Mouse (Mus musculus): ENCODE data around the gene Snx4. TPM values are rescaled to one million over a fixed set of nuclear protein-coding genes. Genes with fewer than 3 reads are reported as not detected.
A peak's percentile ranks its signal among the peaks of the same experiment; 100 is the strongest.
"Not testable (repeated sequence)": the region's sequence is repeated elsewhere in the genome, so short reads cannot be mapped to it uniquely, and the experiment has no call there.

The Snx4 gene
- polyA plus RNA-seq (2015; fragmentation: Nextera tagmentation; extraction: Ambion mirVana), result 21.8 and 22.5 TPM in 2 replicates

DNA sequence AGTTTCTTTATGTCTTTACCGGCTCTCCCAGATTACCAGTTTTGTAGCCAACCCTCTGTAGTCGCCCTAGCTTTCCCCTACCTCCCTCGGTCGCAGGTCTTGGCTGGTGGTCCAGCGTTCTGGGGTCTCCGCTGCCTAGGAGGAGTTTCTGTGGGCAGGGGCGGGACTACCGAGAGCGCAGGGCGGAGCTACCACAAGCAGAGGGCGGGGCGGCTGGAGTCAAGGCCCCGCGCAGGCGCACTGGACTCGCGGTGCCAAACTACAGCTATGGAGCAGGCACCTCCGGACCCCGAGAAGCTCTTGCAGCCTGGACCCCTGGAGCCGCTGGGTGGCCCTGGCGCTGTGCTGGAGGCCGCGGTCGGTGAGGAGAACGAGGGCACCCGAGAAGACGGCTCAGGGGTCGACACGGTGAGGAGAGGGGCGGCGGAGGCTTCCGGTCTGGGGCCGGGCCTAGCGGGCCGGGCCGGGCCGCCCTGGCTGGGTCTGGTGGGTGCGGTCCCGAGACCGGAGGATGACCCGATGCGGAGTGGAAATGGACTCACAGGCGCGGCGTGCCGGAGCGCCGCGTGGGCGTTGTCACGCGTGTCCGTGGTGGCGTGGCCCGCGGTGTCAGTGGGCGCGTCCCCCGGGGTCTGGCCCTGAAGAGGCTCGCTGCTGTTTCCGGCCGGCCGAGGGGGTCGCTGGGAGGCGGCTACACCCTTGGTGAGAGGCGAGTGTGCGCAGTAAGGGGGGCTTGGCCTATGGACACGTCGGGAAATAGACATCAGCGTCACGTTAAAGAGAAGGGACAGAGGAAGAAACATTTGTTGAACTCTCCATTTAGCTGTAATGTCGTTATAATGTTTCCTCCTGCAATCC is at the start of gene Snx4:
Gene Snx4, plus strand, starts transcription at position 249 of the 858 bp plus-strand sequence.
- Histone ChIP-seq H3K36me3 (replicated peaks) (no peaks in the 10 kb centered on the region), H3K27me3 (no peaks in the 10 kb centered on the region), H3K27ac (replicated peaks) (peak within 1 kb of the TSS; percentile 78), H3K9me3 (replicated peaks) (no peaks in the 10 kb centered on the region), H3K9ac (peak within 1 kb of the TSS; percentile 80), H3K4me3 (replicated peaks) (peak within 1 kb of the TSS; percentile 79), H3K4me1 (replicated peaks) (peaks cover 25% of the 10 kb centered on the region), H3K4me2 (peak within 1 kb of the TSS; percentile 95)
- WGBS (ENCODE audit: insufficient replicate concordance), result under 1% methylated on average over 72 of the region's 72 CpGs
- ATAC-seq (ENCODE audit: insufficient read depth), result peak; percentile 87

DNA sequence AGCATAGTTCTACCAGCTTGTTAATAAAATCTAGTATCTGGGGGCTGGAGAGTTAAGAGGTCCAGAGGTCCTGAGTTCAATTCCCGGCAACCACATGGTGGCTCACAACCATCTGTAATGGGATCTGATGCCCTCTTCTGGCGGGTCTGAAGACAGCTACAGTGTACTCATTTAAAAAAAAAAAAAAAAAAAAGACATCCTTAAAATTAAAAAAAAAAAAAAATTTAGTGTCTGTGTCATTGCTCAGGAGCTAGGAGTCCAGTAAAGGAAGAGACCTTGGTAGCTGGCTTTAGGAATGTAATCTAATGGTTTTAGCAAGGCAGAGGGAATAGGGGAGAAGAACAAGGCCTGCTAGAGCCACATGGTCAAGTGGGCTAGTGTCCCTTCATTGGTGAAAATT is 40.4 kb upstream of the Snx4 start:
- Histone ChIP-seq H3K36me3 (replicated peaks) (peaks cover 50% of the 10 kb centered on the region), H3K27me3 (no peaks in the 10 kb centered on the region), H3K9me3 (replicated peaks) (no peaks in the 10 kb centered on the region), H3K4me1 (replicated peaks) (no peaks in the 10 kb centered on the region), H3K9ac (no peak overlapping the region), H3K27ac (replicated peaks) (no peak overlapping the region), H3K4me2 (no peak overlapping the region), H3K4me3 (replicated peaks) (no peak overlapping the region)
- ATAC-seq (ENCODE audit: insufficient read depth), result no peak
- 70% methylated on average over 2 of the region's 2 CpGs for WGBS (ENCODE audit: insufficient replicate concordance)

DNA sequence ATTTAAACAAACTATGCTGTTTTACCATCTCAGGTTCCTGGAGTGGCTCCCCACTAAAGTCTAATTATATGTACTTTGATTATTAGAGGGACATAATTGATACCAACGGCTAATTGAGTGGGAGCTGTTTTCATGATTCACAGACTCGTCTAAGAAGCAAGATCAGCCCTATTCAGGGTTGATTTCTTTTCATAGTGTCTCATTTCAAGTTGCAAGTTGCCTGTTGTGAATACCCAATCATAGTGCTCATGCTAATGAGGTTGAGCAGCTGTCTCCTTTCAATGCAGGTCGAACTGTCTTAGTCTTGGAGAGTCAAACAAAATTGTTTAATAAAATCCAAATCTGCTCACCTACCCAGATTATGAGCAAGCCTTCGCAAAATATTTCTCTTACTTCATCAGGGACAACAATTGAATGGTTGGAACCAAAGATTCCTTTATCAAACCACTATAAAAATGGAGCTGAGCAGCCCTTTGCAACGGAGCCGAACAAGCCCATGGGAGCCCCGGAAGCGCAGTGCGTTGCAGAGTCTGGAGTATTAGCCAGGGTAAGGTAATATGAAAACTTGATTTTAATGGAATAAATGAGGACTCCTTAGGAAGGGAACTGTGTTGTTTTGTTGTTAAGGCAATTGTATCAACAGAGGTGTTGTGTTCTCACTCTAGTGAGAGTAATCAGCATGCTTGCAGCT is 34.8 kb upstream of the Snx4 start:
- H3K9me3 ChIP-seq (replicated peaks), result no peaks in the 10 kb centered on the region
- WGBS (ENCODE audit: insufficient replicate concordance), result 82% methylated on average over 9 of the region's 9 CpGs
- H3K4me3 ChIP-seq (replicated peaks), result no peak overlapping the region
- no peak overlapping the region for H3K27ac ChIP-seq (replicated peaks)
- ATAC-seq (ENCODE audit: insufficient read depth), result no peak
- H3K9ac ChIP-seq, result no peak overlapping the region
- H3K4me1 ChIP-seq (replicated peaks), result no peaks in the 10 kb centered on the region
- peaks cover 23% of the 10 kb centered on the region for H3K36me3 ChIP-seq (replicated peaks)
- H3K4me2 ChIP-seq, result no peak overlapping the region
- H3K27me3 ChIP-seq, result no peaks in the 10 kb centered on the region

GRCm38 (mm10) chr16:33217553-33218085 is 33.6 kb upstream of the Snx4 start:
- not testable (repeated sequence) for H3K9ac ChIP-seq; ATAC-seq (ENCODE audit: insufficient read depth); H3K9me3 ChIP-seq (replicated peaks); H3K4me2 ChIP-seq; H3K27ac ChIP-seq (replicated peaks); H3K4me1 ChIP-seq (replicated peaks); H3K27me3 ChIP-seq; H3K4me3 ChIP-seq (replicated peaks)
- 63% methylated on average over 3 of the region's 3 CpGs for WGBS (ENCODE audit: insufficient replicate concordance)
- peaks cover 21% of the 10 kb centered on the region for H3K36me3 ChIP-seq (replicated peaks)

DNA sequence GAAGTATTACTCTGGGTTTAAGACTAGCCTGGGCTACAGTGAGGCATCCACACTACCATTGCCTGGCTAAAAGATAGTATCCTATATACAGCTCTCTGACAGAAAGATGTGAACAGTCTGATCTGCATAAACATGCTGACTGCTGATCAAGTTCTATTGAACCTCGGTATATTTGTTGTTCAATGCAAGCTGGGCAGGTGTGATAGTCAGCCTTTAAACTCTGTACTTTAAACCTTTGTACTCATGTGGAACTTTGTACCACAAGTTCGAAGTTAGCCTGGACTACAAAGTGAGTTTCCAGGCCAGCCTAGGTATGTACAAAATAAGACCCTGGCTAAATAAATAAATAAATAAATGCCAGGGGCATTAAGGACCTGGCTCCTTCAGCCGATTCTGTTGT is 28.8 kb upstream of the Snx4 start:
- Histone ChIP-seq H3K9me3 (replicated peaks) (no peaks in the 10 kb centered on the region), H3K27me3 (no peaks in the 10 kb centered on the region), H3K4me2 (no peak overlapping the region), H3K4me3 (replicated peaks) (no peak overlapping the region), H3K36me3 (replicated peaks) (peaks cover 28% of the 10 kb centered on the region), H3K27ac (replicated peaks) (no peak overlapping the region), H3K4me1 (replicated peaks) (no peaks in the 10 kb centered on the region), H3K9ac (no peak overlapping the region)
- no peak for ATAC-seq (ENCODE audit: insufficient read depth)
- WGBS (ENCODE audit: insufficient replicate concordance), result 61% methylated on average over 3 of the region's 3 CpGs

- Histone ChIP-seq H3K4me1 (replicated peaks) (no peaks in the 10 kb centered on the region), H3K4me2 (no peak overlapping the region), H3K27ac (replicated peaks) (no peak overlapping the region), H3K36me3 (replicated peaks) (peaks cover 44% of the 10 kb centered on the region), H3K9me3 (replicated peaks) (no peaks in the 10 kb centered on the region), H3K9ac (no peak overlapping the region), H3K27me3 (no peaks in the 10 kb centered on the region), H3K4me3 (replicated peaks) (no peak overlapping the region)
- 73% methylated on average over 5 of the region's 5 CpGs for WGBS (ENCODE audit: insufficient replicate concordance)
- ATAC-seq (ENCODE audit: insufficient read depth), result no peak
Measured at GRCm38 (mm10) chr16:33224381-33224780, 26.9 kb upstream of the Snx4 start.

- ATAC-seq (ENCODE audit: insufficient read depth), result no peak
- Histone ChIP-seq H3K27me3 (no peaks in the 10 kb centered on the region), H3K36me3 (replicated peaks) (peaks cover 27% of the 10 kb centered on the region), H3K4me3 (replicated peaks) (no peak overlapping the region), H3K4me2 (no peak overlapping the region), H3K27ac (replicated peaks) (no peak overlapping the region), H3K9ac (no peak overlapping the region), H3K9me3 (replicated peaks) (no peaks in the 10 kb centered on the region), H3K4me1 (replicated peaks) (no peaks in the 10 kb centered on the region)
- 81% methylated on average over 12 of the region's 12 CpGs for WGBS (ENCODE audit: insufficient replicate concordance)
Measured at GRCm38 (mm10) chr16:33234128-33234527, 17.1 kb upstream of the Snx4 start.

- Histone ChIP-seq H3K27ac (replicated peaks) (no peak overlapping the region), H3K4me2 (no peak overlapping the region), H3K27me3 (no peaks in the 10 kb centered on the region), H3K4me3 (replicated peaks) (no peak overlapping the region), H3K9me3 (replicated peaks) (no peaks in the 10 kb centered on the region), H3K36me3 (replicated peaks) (peaks cover 38% of the 10 kb centered on the region; the same call in 1 of the 2 replicates), H3K9ac (no peak overlapping the region), H3K4me1 (replicated peaks) (no peaks in the 10 kb centered on the region)
- no peak for ATAC-seq (ENCODE audit: insufficient read depth)
- WGBS (ENCODE audit: insufficient replicate concordance), result 68% methylated on average over 6 of the region's 6 CpGs
Measured at GRCm38 (mm10) chr16:33236151-33236550, 15.1 kb upstream of the Snx4 start.

DNA sequence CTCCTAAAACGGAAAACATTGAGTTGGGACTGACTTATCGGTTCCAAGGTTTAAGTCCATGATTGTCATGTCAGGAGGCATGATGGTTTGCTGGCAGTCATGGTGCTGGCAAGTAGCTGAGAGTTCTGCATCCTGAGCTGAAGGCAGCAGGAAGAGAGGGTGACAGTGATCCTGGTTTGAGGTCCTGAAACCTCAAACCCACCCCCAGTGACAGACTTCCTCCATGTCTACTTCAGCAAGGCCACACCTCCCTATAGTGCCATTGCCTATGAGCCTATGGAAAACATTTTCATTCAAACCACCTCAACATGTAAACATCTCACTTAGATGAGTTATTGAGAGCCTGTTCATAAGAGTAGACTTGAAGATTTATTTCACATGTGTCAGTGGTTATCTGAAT is 11.9 kb upstream of the Snx4 start:
- H3K4me3 ChIP-seq (replicated peaks), result no peak overlapping the region
- H3K27me3 ChIP-seq, result no peaks in the 10 kb centered on the region
- H3K4me1 ChIP-seq (replicated peaks), result no peaks in the 10 kb centered on the region
- no peak overlapping the region for H3K27ac ChIP-seq (replicated peaks)
- no peaks in the 10 kb centered on the region for H3K9me3 ChIP-seq (replicated peaks)
- no peak for ATAC-seq (ENCODE audit: insufficient read depth)
- WGBS (ENCODE audit: insufficient replicate concordance), result 70% methylated on average over 2 of the region's 2 CpGs
- peaks cover 56% of the 10 kb centered on the region for H3K36me3 ChIP-seq (replicated peaks)
- H3K9ac ChIP-seq, result no peak overlapping the region
- no peak overlapping the region for H3K4me2 ChIP-seq

- Histone ChIP-seq H3K4me2 (no peak overlapping the region), H3K9ac (no peak overlapping the region), H3K27me3 (no peaks in the 10 kb centered on the region), H3K27ac (replicated peaks) (no peak overlapping the region), H3K36me3 (replicated peaks) (peaks cover 48% of the 10 kb centered on the region), H3K4me3 (replicated peaks) (no peak overlapping the region), H3K4me1 (replicated peaks) (no peaks in the 10 kb centered on the region), H3K9me3 (replicated peaks) (no peaks in the 10 kb centered on the region)
- WGBS (ENCODE audit: insufficient replicate concordance), result 74% methylated on average over 6 of the region's 6 CpGs
- no peak for ATAC-seq (ENCODE audit: insufficient read depth)
Measured at GRCm38 (mm10) chr16:33242046-33242445, 9.2 kb upstream of the Snx4 start.

DNA sequence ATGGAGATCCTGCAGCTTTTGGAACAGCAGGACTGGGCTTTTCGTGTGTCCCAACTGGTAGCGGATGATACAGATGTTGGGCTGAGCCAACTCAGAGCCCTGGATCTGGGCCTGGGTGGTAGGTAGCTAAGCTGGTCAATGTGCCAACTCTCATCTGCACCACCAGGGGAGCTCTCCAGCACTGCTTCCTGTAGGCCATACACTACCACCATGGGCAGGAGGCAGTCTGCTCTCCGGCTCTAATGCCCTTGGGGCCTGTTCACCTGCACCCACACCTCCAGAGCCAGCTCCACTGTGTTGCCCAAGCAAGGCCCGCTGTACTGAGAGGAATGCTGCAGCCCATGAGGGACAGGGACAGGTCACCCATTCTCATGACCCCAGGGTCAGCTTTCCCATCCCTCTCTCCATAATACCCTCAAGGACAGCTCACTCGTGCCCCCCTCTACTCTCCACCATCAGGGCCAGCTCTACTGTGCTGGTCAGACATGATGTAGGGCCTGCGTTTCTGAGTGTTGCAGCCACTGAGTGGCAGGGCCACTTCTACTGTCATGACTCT is 7.0 kb upstream of the Snx4 start:
- ATAC-seq (ENCODE audit: insufficient read depth), result no peak
- H3K9me3 ChIP-seq (replicated peaks), result no peaks in the 10 kb centered on the region
- H3K27ac ChIP-seq (replicated peaks), result no peak overlapping the region
- H3K27me3 ChIP-seq, result no peaks in the 10 kb centered on the region
- 75% methylated on average over 6 of the region's 6 CpGs for WGBS (ENCODE audit: insufficient replicate concordance)
- no peak overlapping the region for H3K4me3 ChIP-seq (replicated peaks)
- no peaks in the 10 kb centered on the region for H3K4me1 ChIP-seq (replicated peaks)
- H3K9ac ChIP-seq, result no peak overlapping the region
- no peak overlapping the region for H3K4me2 ChIP-seq
- peaks cover 35% of the 10 kb centered on the region; the same call in 1 of the 2 replicates for H3K36me3 ChIP-seq (replicated peaks)

All from liver, embryonic 15.5 days (tissue).